Mouse (Mus musculus): ENCODE measurements around the gene Tbc1d25. TPM values are rescaled to one million over a fixed set of nuclear protein-coding genes. Genes with fewer than 3 reads are reported as not detected.
A peak's percentile ranks its signal among the peaks of the same experiment; 100 is the strongest.

The Tbc1d25 gene
- polyA plus RNA-seq, 1 experiment from 2014 or later, result 11.6 TPM

- Histone ChIP-seq H3K4me1 (ENCODE audit: control insufficient read depth, insufficient read depth, low read length) (peaks cover 2% of the 10 kb centered on the region; the same call in 1 of the 2 replicates), H3K9ac (ENCODE audit: low read length) (peak overlapping the region; percentile 64), H3K4me3 (ENCODE audit: low read depth, low read length) (peak overlapping the region; percentile 42), H3K27me3 (ENCODE audit: control insufficient read depth, insufficient read depth, low read length) (no peaks in the 10 kb centered on the region), H3K36me3 (ENCODE audit: control insufficient read depth, insufficient read depth, low read length) (no peaks in the 10 kb centered on the region), H3K27ac (ENCODE audit: low read depth, low read length) (peak overlapping the region; percentile 51; the same call in 1 of the 2 replicates), H3K9me3 (ENCODE audit: control insufficient read depth, low read length) (no peaks in the 10 kb centered on the region), H3K4me2 (peak overlapping the region; percentile 57)
- DNase-seq (ENCODE audit: low spot score, missing footprints) (peak; percentile 94), ATAC-seq (ENCODE audit: low FRiP score) (peak; percentile 96)
- WGBS, result 17% methylated on average over 38 of the region's 38 CpGs
Measured at GRCm38 (mm10) chrX:8192640-8193418, 16.8 kb upstream of the Tbc1d25 start.

GRCm38 (mm10) chrX:8192126-8192639, 16.2 kb upstream of the Tbc1d25 start:
- H3K27ac ChIP-seq (ENCODE audit: low read depth, low read length), result peak overlapping the region; percentile 51; the same call in 1 of the 2 replicates
- H3K9me3 ChIP-seq (ENCODE audit: control insufficient read depth, low read length), result no peaks in the 10 kb centered on the region
- H3K4me2 ChIP-seq, result peak overlapping the region; percentile 57
- peak overlapping the region; percentile 64 for H3K9ac ChIP-seq (ENCODE audit: low read length)
- peak overlapping the region; percentile 42 for H3K4me3 ChIP-seq (ENCODE audit: low read depth, low read length)
- no peaks in the 10 kb centered on the region for H3K36me3 ChIP-seq (ENCODE audit: control insufficient read depth, insufficient read depth, low read length)
- DNase-seq (ENCODE audit: low spot score, missing footprints) (peak; percentile 92), ATAC-seq (ENCODE audit: low FRiP score) (no peak)
- peaks cover 2% of the 10 kb centered on the region; the same call in 1 of the 2 replicates for H3K4me1 ChIP-seq (ENCODE audit: control insufficient read depth, insufficient read depth, low read length)
- 17% methylated on average over 13 of the region's 13 CpGs for WGBS
- no peaks in the 10 kb centered on the region for H3K27me3 ChIP-seq (ENCODE audit: control insufficient read depth, insufficient read depth, low read length)

GRCm38 (mm10) chrX:8182871-8183540, 7.0 kb upstream of the Tbc1d25 start:
- 12% methylated on average over 7 of the region's 7 CpGs for WGBS
- DNase-seq (ENCODE audit: low spot score, missing footprints) (no peak), ATAC-seq (ENCODE audit: low FRiP score) (no peak)
- no peaks in the 10 kb centered on the region for H3K9me3 ChIP-seq (ENCODE audit: control insufficient read depth, low read length)
- no peak overlapping the region for H3K4me2 ChIP-seq
- H3K36me3 ChIP-seq (ENCODE audit: control insufficient read depth, insufficient read depth, low read length), result no peaks in the 10 kb centered on the region
- H3K4me3 ChIP-seq (ENCODE audit: low read depth, low read length), result no peak overlapping the region
- no peaks in the 10 kb centered on the region for H3K4me1 ChIP-seq (ENCODE audit: control insufficient read depth, insufficient read depth, low read length)
- H3K27me3 ChIP-seq (ENCODE audit: control insufficient read depth, insufficient read depth, low read length), result no peaks in the 10 kb centered on the region
- H3K9ac ChIP-seq (ENCODE audit: low read length), result no peak overlapping the region
- H3K27ac ChIP-seq (ENCODE audit: low read depth, low read length), result no peak overlapping the region

GRCm38 (mm10) chrX:8179646-8180045, 3.7 kb upstream of the Tbc1d25 start:
- Histone ChIP-seq H3K4me3 (ENCODE audit: low read depth, low read length) (no peak overlapping the region), H3K9me3 (ENCODE audit: control insufficient read depth, low read length) (no peaks in the 10 kb centered on the region), H3K4me1 (ENCODE audit: control insufficient read depth, insufficient read depth, low read length) (no peaks in the 10 kb centered on the region), H3K4me2 (no peak overlapping the region), H3K27ac (ENCODE audit: low read depth, low read length) (no peak overlapping the region), H3K9ac (ENCODE audit: low read length) (no peak overlapping the region), H3K36me3 (ENCODE audit: control insufficient read depth, insufficient read depth, low read length) (no peaks in the 10 kb centered on the region), H3K27me3 (ENCODE audit: control insufficient read depth, insufficient read depth, low read length) (no peaks in the 10 kb centered on the region)
- ATAC-seq (ENCODE audit: low FRiP score) (no peak), DNase-seq (ENCODE audit: low spot score, missing footprints) (no peak)
- 95% methylated on average over 5 of the region's 5 CpGs for WGBS

GRCm38 (mm10) chrX:8178871-8179270, 2.9 kb upstream of the Tbc1d25 start:
- no peak for ATAC-seq (ENCODE audit: low FRiP score)
- Histone ChIP-seq H3K9ac (ENCODE audit: low read length) (no peak overlapping the region), H3K36me3 (ENCODE audit: control insufficient read depth, insufficient read depth, low read length) (no peaks in the 10 kb centered on the region), H3K27me3 (ENCODE audit: control insufficient read depth, insufficient read depth, low read length) (no peaks in the 10 kb centered on the region), H3K4me1 (ENCODE audit: control insufficient read depth, insufficient read depth, low read length) (no peaks in the 10 kb centered on the region), H3K27ac (ENCODE audit: low read depth, low read length) (no peak overlapping the region), H3K4me3 (ENCODE audit: low read depth, low read length) (no peak overlapping the region), H3K9me3 (ENCODE audit: control insufficient read depth, low read length) (no peaks in the 10 kb centered on the region), H3K4me2 (no peak overlapping the region)
- DNase-seq (ENCODE audit: low spot score, missing footprints), result no peak
- WGBS, result 100% methylated on average over 2 of the region's 2 CpGs

- ATAC-seq (ENCODE audit: low FRiP score), result no peak
- 15% methylated on average over 4 of the region's 4 CpGs for WGBS
- H3K36me3 ChIP-seq (ENCODE audit: control insufficient read depth, insufficient read depth, low read length), result no peaks in the 10 kb centered on the region
Measured at GRCm38 (mm10) chrX:8175169-8175503, 845 bp downstream of the Tbc1d25 start.

GRCm38 (mm10) chrX:8167716-8168647, 8.0 kb downstream of the Tbc1d25 start:
- Histone ChIP-seq H3K36me3 (ENCODE audit: control insufficient read depth, insufficient read depth, low read length) (no peaks in the 10 kb centered on the region), H3K9me3 (ENCODE audit: control insufficient read depth, low read length) (no peaks in the 10 kb centered on the region), H3K4me3 (ENCODE audit: low read depth, low read length) (no peak overlapping the region), H3K27me3 (ENCODE audit: control insufficient read depth, insufficient read depth, low read length) (no peaks in the 10 kb centered on the region), H3K4me1 (ENCODE audit: control insufficient read depth, insufficient read depth, low read length) (no peaks in the 10 kb centered on the region), H3K4me2 (no peak overlapping the region), H3K27ac (ENCODE audit: low read depth, low read length) (no peak overlapping the region), H3K9ac (ENCODE audit: low read length) (no peak overlapping the region)
- DNase-seq (ENCODE audit: low spot score, missing footprints), result no peak
- no peak for ATAC-seq (ENCODE audit: low FRiP score)
- WGBS, result 94% methylated on average over 10 of the region's 10 CpGs

More at GRCm38 (mm10) chrX:8175169-8175503, 845 bp downstream of the Tbc1d25 start:
- peak overlapping the region; percentile 55 for H3K9ac ChIP-seq (ENCODE audit: low read length)
- H3K9me3 ChIP-seq (ENCODE audit: control insufficient read depth, low read length), result no peaks in the 10 kb centered on the region
- H3K27me3 ChIP-seq (ENCODE audit: control insufficient read depth, insufficient read depth, low read length), result no peaks in the 10 kb centered on the region
- H3K27ac ChIP-seq (ENCODE audit: low read depth, low read length), result no peak overlapping the region
- no peak for DNase-seq (ENCODE audit: low spot score, missing footprints)
- H3K4me1 ChIP-seq (ENCODE audit: control insufficient read depth, insufficient read depth, low read length), result no peaks in the 10 kb centered on the region
- peak overlapping the region; percentile 55 for H3K4me3 ChIP-seq (ENCODE audit: low read depth, low read length)
- H3K4me2 ChIP-seq, result peak overlapping the region; percentile 51

- Histone ChIP-seq H3K27me3 (ENCODE audit: control insufficient read depth, insufficient read depth, low read length) (no peaks in the 10 kb centered on the region), H3K4me2 (no peak overlapping the region), H3K4me1 (ENCODE audit: control insufficient read depth, insufficient read depth, low read length) (no peaks in the 10 kb centered on the region), H3K4me3 (ENCODE audit: low read depth, low read length) (no peak overlapping the region), H3K27ac (ENCODE audit: low read depth, low read length) (no peak overlapping the region), H3K36me3 (ENCODE audit: control insufficient read depth, insufficient read depth, low read length) (no peaks in the 10 kb centered on the region), H3K9me3 (ENCODE audit: control insufficient read depth, low read length) (no peaks in the 10 kb centered on the region), H3K9ac (ENCODE audit: low read length) (no peak overlapping the region)
- 88% methylated on average over 4 of the region's 4 CpGs for WGBS
- DNase-seq (ENCODE audit: low spot score, missing footprints) (no peak), ATAC-seq (ENCODE audit: low FRiP score) (no peak)
Measured at GRCm38 (mm10) chrX:8164471-8164870, 11.5 kb downstream of the Tbc1d25 start.
